Mouse (Mus musculus) fat pad, adult 2 months (tissue): ENCODE results near the gene Uggt2.

Experiments
- DNase-seq: peaks from one replicate; pipeline ENCODE4 v3.0.0-alpha.2; 2011; ENCODE audit warnings: low read depth, low spot score; ENCODE audit errors: extremely low read depth

Gene Uggt2

DNA sequence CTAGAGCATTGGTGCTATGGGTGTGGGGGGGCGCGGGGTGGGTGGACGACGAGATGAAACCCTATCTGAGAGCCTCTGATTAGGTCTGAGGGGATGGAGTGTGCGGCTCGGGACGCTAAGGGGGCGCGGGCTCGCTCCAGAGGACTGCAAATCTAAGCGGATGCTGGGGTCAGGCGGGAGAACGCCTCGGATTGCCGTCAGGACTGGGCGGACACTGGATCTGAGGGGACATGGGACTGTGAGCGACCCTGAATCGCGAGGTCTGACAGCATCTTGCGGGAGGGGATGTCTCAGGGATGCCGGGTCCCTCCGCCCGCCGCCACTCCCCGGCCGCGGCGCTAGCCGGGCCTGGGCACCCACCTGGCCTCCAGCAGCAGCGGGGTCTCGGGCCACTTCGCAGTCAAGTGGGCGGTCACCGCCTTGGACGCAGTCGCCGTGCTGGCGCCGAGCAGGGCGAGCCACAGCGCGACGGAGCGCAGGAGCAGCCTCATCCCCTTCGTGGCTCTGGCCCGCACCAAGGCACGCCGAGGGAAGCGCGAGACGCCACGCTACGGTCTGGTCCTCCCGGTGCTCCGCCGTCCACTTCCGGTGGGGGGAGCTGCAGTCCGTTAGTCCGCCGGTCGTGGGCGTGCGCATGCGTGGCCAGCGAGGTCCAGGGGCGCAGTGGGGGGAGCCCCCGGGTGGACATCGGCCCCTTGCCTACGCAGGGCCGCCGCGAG is at the start of gene Uggt2:
TSS of gene Uggt2 (minus strand) at position 580 of the 719 bp plus-strand sequence.
- DNase-seq, result no peak

- no peak for DNase-seq
These were observed 40.2 kb upstream of the Uggt2 start for GRCm38 (mm10) chr14:119139381-119139950.

DNA sequence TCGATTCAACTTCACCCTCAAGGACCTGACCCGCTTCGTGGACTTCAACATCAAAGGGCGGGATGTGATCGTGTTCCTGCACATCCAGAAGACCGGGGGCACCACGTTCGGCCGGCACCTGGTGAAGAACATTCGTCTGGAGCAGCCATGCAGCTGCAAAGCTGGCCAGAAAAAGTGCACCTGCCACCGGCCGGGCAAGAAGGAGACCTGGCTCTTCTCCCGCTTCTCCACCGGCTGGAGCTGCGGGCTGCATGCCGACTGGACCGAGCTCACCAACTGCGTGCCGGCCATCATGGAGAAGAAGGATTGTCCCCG is 39.5 kb upstream of the Uggt2 start:
- no peak for DNase-seq

GRCm38 (mm10) chr14:119137906-119138785 is 38.9 kb upstream of the Uggt2 start, which contains the start of gene Hs6st3:
Gene Hs6st3 (plus strand): TSS chr14:119138341.
- no peak for DNase-seq

- no peak for DNase-seq
These were observed 38.3 kb upstream of the Uggt2 start for GRCm38 (mm10) chr14:119137512-119137905.

- no peak for DNase-seq
These were observed 28.1 kb upstream of the Uggt2 start for GRCm38 (mm10) chr14:119127330-119127729.

DNA sequence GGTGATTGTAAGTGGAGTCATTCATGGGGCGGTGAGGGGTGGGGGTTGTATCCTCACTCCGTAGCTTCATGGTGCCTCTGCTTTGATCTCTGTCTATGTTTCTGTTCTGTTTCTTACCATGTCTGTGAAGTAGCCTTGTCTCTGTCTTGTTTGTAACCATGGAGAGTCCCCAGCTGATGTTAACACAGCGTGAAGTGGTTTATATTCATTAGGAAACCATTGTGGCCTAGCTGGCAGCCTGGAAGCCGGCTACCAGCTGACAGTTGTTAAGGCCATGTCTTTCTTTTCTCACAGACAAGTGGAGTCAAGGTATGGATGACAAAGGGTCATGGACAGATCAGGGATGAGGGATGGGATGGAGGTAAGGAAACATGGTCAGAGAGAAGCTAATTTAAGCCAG is 26.6 kb upstream of the Uggt2 start:
- no peak for DNase-seq

GRCm38 (mm10) chr14:119124061-119124460 is 24.8 kb upstream of the Uggt2 start:
- no peak for DNase-seq

- DNase-seq, result no peak
These were observed 24.4 kb upstream of the Uggt2 start for GRCm38 (mm10) chr14:119123582-119123981.

DNA sequence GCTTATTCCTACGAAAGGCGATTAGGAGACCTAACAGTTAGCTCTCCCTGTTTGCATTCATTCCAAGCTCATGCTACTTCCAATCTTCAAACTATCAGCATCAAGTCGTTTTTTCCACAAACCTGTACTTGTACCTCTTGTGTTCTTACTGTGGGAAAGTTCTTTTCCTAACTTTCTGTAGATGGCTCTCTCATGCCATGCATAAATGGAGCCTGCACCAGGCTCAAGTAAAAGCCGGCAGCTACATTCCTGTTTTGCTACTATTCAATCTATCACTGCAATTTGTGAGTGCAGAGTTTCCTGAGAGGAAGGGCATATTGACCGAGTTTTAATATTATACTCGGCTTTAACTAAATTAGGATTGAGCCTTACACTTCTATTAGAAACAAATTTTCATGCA is 13.3 kb upstream of the Uggt2 start:
- DNase-seq, result no peak

- DNase-seq, result no peak
These were observed 10.6 kb upstream of the Uggt2 start for GRCm38 (mm10) chr14:119109776-119110218.

DNA sequence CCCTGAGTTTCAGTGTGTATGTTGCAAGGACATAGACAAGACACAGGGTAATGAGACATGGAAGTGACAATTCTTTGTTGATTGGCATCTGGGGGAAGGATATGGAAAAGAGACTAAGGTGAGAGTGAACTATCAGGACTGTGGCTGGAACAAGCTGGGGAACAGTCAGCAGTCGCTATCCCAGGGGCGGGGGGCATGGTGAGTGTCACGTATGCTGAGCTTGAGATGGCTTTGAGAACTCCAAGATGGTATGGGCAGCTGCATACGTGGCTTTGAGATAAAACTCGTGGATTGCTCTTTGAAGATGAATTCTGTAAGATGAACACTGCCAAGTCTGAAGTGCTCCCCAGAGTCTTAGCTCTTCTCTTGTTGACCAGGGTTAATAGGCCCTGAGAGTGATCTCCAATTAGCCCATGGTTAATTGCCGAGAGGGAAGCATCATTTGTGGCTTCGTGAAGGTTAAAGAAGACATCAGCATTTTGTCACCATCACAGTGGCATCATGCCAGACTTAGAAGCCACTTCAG is 9.6 kb upstream of the Uggt2 start:
- no peak for DNase-seq

DNA sequence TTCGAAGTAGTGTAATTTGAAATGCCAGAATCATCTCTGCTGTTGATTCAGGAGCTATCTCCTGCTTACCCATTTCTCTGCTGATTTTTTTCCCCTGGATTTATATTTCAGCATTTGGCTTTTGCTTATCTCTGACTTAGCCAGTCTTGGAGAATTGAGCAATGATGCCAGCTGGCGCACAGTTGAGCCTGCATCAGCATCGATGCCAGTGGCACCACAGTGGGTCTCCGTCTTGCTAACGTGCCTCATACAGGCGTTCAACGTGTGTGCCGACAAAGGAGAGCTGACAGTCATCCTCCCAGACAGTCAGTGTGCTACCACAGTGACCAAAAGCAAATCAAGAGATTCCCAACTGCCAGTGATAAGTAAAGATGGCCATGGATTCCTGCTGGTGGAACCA is 8.4 kb upstream of the Uggt2 start:
- no peak for DNase-seq

DNA sequence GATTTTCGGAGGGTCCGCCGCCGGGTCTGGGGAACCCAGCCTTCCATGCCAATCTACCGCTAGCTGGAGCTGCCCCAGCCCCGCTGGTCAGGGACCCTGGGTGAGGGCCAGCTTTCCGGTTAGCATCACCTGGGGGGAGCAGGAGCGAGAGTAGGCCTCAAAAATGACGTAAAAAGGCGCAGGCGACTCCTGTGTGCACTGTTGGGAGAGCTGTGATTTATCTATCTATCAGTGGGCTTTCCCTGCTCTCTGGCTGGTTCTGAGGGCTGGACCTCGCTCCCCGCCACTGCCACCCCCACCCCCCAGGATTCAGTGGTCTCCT is 301 bp upstream of the Uggt2 start:
- DNase-seq, result no peak

DNA sequence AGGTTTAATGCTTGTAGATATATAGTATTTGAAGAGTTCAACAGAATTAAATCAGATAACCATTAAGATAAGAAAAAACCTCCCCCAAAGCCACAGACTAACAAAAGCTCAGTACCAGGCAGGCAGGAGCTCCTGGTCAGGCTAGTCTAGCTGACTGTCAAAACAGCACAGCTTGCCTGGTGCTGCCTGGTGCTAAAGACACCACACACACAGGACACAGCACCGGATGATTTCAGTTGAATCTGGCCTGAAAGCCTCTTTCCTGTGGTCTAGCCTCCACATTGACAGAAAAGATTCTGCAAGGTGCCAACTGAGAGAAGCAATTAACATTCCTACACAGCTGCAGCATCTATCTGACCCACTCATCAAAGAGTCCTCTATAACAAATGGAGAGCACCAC is 37.4 kb downstream of the Uggt2 start:
- DNase-seq, result no peak

GRCm38 (mm10) chr14:119060682-119061081 is 38.5 kb downstream of the Uggt2 start:
- DNase-seq, result no peak

DNA sequence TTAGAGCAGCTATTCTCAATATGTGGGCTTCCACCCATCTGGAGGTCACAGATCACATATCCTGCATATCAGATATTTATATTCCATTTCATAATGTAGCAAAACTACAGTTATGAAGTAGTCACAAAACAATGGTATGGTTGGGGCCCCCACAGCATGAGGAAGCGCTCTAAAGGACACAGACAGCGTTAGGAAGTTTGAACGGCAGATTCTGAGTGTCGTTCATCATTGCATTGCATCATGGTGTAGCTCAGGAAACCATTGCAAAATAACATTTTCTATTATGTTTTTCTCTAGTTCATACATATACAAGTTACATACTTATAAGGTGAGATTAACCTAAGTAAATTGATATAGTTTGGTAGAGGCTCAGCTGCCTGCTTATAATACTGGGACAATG is 42.2 kb downstream of the Uggt2 start:
- no peak for DNase-seq

DNA sequence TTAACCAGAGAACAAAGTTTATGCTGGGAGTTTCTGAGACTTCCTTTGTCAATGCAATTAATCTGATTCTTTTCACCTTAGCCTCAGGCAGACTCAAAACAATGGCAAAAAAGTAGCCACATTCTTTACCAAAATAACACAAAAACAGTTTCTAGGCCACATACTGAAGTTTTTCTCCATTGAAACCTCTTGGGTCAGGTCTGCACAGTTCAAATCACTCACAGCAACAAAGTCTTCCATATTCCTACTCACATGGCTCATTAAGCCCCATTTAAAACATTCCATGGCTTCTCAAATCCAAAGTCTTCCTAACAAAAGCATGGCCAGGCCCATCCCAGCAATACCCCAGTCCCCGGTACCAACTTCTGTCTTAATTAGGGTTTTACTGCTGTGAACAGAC is 46.3 kb downstream of the Uggt2 start:
- DNase-seq, result no peak

GRCm38 (mm10) chr14:119052361-119052760 is 46.9 kb downstream of the Uggt2 start:
- DNase-seq, result no peak

GRCm38 (mm10) chr14:119043765-119044164 is 55.5 kb downstream of the Uggt2 start:
- DNase-seq, result no peak

- DNase-seq, result no peak
These were observed 59.0 kb downstream of the Uggt2 start for GRCm38 (mm10) chr14:119040253-119040652.

DNA sequence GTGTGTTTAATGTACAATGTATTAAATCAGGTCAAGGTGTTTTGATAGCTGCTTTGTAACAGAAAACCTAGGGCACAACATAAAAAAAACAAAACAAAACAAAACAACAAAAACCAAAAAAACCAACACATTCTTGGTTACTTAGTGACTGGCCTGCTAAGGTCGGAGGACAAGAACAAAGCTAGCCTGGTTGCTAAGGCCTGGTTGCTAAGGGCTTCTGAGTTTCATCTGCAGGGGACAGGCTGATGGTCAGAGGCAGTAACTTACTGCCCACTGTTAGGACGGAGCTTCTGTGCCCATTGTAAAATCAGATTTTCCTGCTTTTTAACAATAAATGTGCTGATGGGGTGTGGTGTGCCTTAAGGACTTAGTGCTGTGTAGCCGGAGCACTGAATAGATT is 61.5 kb downstream of the Uggt2 start:
- no peak for DNase-seq
